Mouse (Mus musculus) MEL (cell line): ENCODE measurements around the gene Kif24. TPM values are rescaled to one million over a fixed set of nuclear protein-coding genes. Genes with fewer than 3 reads are reported as not detected.

Source experiments
- DNase-seq: peaks from one replicate; pipeline ENCODE4 v3.0.0; 2011; ENCODE audit warnings: low read depth, low spot score
- H3K27ac ChIP-seq: 2 replicates; pipeline ENCODE4 v1.5.1; 2012; ENCODE audit warnings: low read depth, mild to moderate bottlenecking, control low read depth, low read length, moderate library complexity; ENCODE audit not compliant: control insufficient read depth
- H3K27me3 ChIP-seq, 2 experiments: fragments of 150-350 bp in 1 of 2; sonication (generic) in 1 of 2; 2 replicates each; pipeline ENCODE4 v1.6.1; 2012; ENCODE audit warnings: low read length in 2 of 2, mild to moderate bottlenecking in 2 of 2, improper control_type of control experiment in 1 of 2, moderate library complexity in 1 of 2; ENCODE audit not compliant: insufficient read depth in 2 of 2, control insufficient read depth in 1 of 2
- H3K36me3 ChIP-seq, 2 experiments: 2 replicates each; pipeline ENCODE4 v1.6.1; 2012 to 2014; ENCODE audit warnings: low read length in 2 of 2, improper control_type of control experiment in 1 of 2, inconsistent platforms in 1 of 2, mild to moderate bottlenecking in 1 of 2; ENCODE audit not compliant: insufficient read depth in 2 of 2, control insufficient read depth in 1 of 2
- H3K4me1 ChIP-seq, 2 experiments: fragments of 150-350 bp in 1 of 2; sonication (generic) in 1 of 2; 2 replicates each; pipeline ENCODE4 v1.6.1; 2012; ENCODE audit warnings: low read length in 2 of 2, improper control_type of control experiment in 1 of 2, mild to moderate bottlenecking in 1 of 2; ENCODE audit not compliant: insufficient read depth in 2 of 2, control insufficient read depth in 1 of 2
- H3K4me3 ChIP-seq, 2 experiments: fragments of 150-350 bp in 1 of 2; sonication (generic) in 1 of 2; 2 replicates each; pipeline ENCODE4 v1.5.1; 2012; ENCODE audit warnings: low read depth in 2 of 2, low read length in 2 of 2, mild to moderate bottlenecking in 2 of 2, moderate library complexity in 2 of 2, control low read depth in 1 of 2, improper control_type of control experiment in 1 of 2; ENCODE audit not compliant: control insufficient read depth in 1 of 2, insufficient read depth in 1 of 2
- H3K79me2 ChIP-seq: 2 replicates; pipeline ENCODE4 v1.6.1; 2012; ENCODE audit warnings: mild to moderate bottlenecking, low read length, moderate library complexity; ENCODE audit not compliant: control insufficient read depth, poor library complexity, insufficient read depth
- H3K9ac ChIP-seq: 2 replicates; pipeline ENCODE4 v1.6.1; 2012; ENCODE audit warnings: low read depth, mild to moderate bottlenecking, control low read depth, low read length, moderate library complexity; ENCODE audit not compliant: control insufficient read depth, poor library complexity, severe bottlenecking
- H3K9me3 ChIP-seq: fragments of 150-350 bp; sonication (generic); replicated peaks from 2 replicates; pipeline ENCODE4 v1.6.1; 2012; ENCODE audit warnings: mild to moderate bottlenecking, low read length, improper control_type of control experiment, moderate library complexity; ENCODE audit not compliant: insufficient read depth
- BHLHE40 ChIP-seq: IDR thresholded peaks from 2 replicates; pipeline ENCODE4 v1.6.1; 2012; ENCODE audit warnings: low read depth, mild to moderate bottlenecking, inconsistent platforms, low read length, improper control_type of control experiment, borderline replicate concordance
- CHD1 ChIP-seq: IDR thresholded peaks from 2 replicates; pipeline ENCODE4 v1.6.1; 2012; ENCODE audit warnings: low read depth, mild to moderate bottlenecking, inconsistent platforms, low read length, improper control_type of control experiment
- CTCF ChIP-seq, 3 experiments: IDR thresholded peaks in 2 of 3; conservative IDR thresholded peaks in 1 of 3; 2 replicates each; pipeline ENCODE4 v1.5.1; 2011 to 2012; ENCODE audit warnings: low read length in 3 of 3, low read depth in 2 of 3, mild to moderate bottlenecking in 2 of 3, improper control_type of control experiment in 1 of 3, inconsistent platforms in 1 of 3, mixed read lengths in 1 of 3, moderate library complexity in 1 of 3; ENCODE audit not compliant: control insufficient read depth in 1 of 3, insufficient read depth in 1 of 3, poor library complexity in 1 of 3, severe bottlenecking in 1 of 3
- ELF1 ChIP-seq: IDR thresholded peaks from 2 replicates; pipeline ENCODE4 v1.6.1; 2014; ENCODE audit warnings: low read depth, mild to moderate bottlenecking, inconsistent platforms, low read length, improper control_type of control experiment, moderate library complexity
- ETS1 ChIP-seq: IDR thresholded peaks from 2 replicates; pipeline ENCODE4 v1.6.1; 2012; ENCODE audit warnings: low read depth, mild to moderate bottlenecking, inconsistent platforms, low read length, improper control_type of control experiment, moderate library complexity
- GATA1 ChIP-seq: IDR thresholded peaks from 2 replicates; pipeline ENCODE4 v1.6.1; 2011; ENCODE audit warnings: low read depth, low read length, improper control_type of control experiment
- HCFC1 ChIP-seq: IDR thresholded peaks from 2 replicates; pipeline ENCODE4 v1.6.1; 2012; ENCODE audit warnings: low read depth, mild to moderate bottlenecking, inconsistent platforms, low read length, improper control_type of control experiment, moderate library complexity
- JUND ChIP-seq: IDR thresholded peaks from 2 replicates; pipeline ENCODE4 v1.6.1; 2011; ENCODE audit warnings: low read depth, mild to moderate bottlenecking, improper control_type of control experiment, low read length
- KAT2A ChIP-seq: conservative IDR thresholded peaks from 2 replicates; pipeline ENCODE4 v1.6.1; 2012; ENCODE audit warnings: low read depth, low read length, improper control_type of control experiment, inconsistent platforms
- MAFK ChIP-seq: IDR thresholded peaks from 2 replicates; pipeline ENCODE4 v1.6.1; 2011; ENCODE audit warnings: low read depth, mild to moderate bottlenecking, low read length, improper control_type of control experiment, borderline replicate concordance
- MYB ChIP-seq: IDR thresholded peaks from 2 replicates; pipeline ENCODE4 v1.6.1; 2011; ENCODE audit warnings: mild to moderate bottlenecking, low read depth, low read length, improper control_type of control experiment
- MYC ChIP-seq: IDR thresholded peaks from 2 replicates; pipeline ENCODE4 v1.6.1; 2011; ENCODE audit warnings: low read depth, mild to moderate bottlenecking, low read length, improper control_type of control experiment, moderate library complexity
- NELFE ChIP-seq: IDR thresholded peaks from 2 replicates; pipeline ENCODE4 v1.6.1; 2011; ENCODE audit warnings: low read depth, low read length, improper control_type of control experiment
- NRF1 ChIP-seq: IDR thresholded peaks from 2 replicates; pipeline ENCODE4 v1.6.1; 2014; ENCODE audit warnings: low read depth, mild to moderate bottlenecking, inconsistent platforms, low read length, improper control_type of control experiment, moderate library complexity; ENCODE audit not compliant: poor library complexity, insufficient read depth, severe bottlenecking
- POLR2A ChIP-seq, 2 experiments: IDR thresholded peaks; 2 replicates each; pipeline ENCODE4 v1.6.1; 2011 to 2012; ENCODE audit warnings: low read length in 2 of 2, mild to moderate bottlenecking in 2 of 2, control low read depth in 1 of 2, improper control_type of control experiment in 1 of 2, low read depth in 1 of 2, moderate library complexity in 1 of 2; ENCODE audit not compliant: control insufficient read depth in 1 of 2, insufficient read depth in 1 of 2, poor library complexity in 1 of 2
- POLR2AphosphoS5 ChIP-seq: IDR thresholded peaks from 2 replicates; pipeline ENCODE4 v1.6.1; 2012; ENCODE audit warnings: low read depth, borderline replicate concordance, mild to moderate bottlenecking, inconsistent platforms, low read length, moderate library complexity, mixed read lengths
- RCOR1 ChIP-seq: IDR thresholded peaks from 2 replicates; pipeline ENCODE4 v1.6.1; 2012; ENCODE audit warnings: low read depth, mild to moderate bottlenecking, inconsistent platforms, low read length, improper control_type of control experiment
- SMC3 ChIP-seq: IDR thresholded peaks from 2 replicates; pipeline ENCODE4 v1.6.1; 2011; ENCODE audit warnings: low read depth, low read length, improper control_type of control experiment
- TBP ChIP-seq: IDR thresholded peaks from 2 replicates; pipeline ENCODE4 v1.8.0; 2011; ENCODE audit warnings: low read depth, low read length, improper control_type of control experiment
- TCF12 ChIP-seq: IDR thresholded peaks from 2 replicates; pipeline ENCODE4 v1.6.1; 2014; ENCODE audit warnings: low read depth, mild to moderate bottlenecking, inconsistent platforms, low read length, improper control_type of control experiment, moderate library complexity
- UBTF ChIP-seq: IDR thresholded peaks from 2 replicates; pipeline ENCODE4 v1.6.1; 2012; ENCODE audit warnings: low read depth, mild to moderate bottlenecking, inconsistent platforms, low read length, improper control_type of control experiment, moderate library complexity, borderline replicate concordance; ENCODE audit not compliant: insufficient read depth
- USF1 ChIP-seq: IDR thresholded peaks from 2 replicates; pipeline ENCODE4 v1.6.1; 2014; ENCODE audit warnings: low read depth, mild to moderate bottlenecking, inconsistent platforms, low read length, improper control_type of control experiment, moderate library complexity
- USF2 ChIP-seq, 2 experiments: IDR thresholded peaks; 2 replicates each; pipeline ENCODE4 v1.6.1; 2011 to 2012; ENCODE audit warnings: improper control_type of control experiment in 2 of 2, low read length in 2 of 2, borderline replicate concordance in 1 of 2, inconsistent platforms in 1 of 2, low read depth in 1 of 2, mild to moderate bottlenecking in 1 of 2; ENCODE audit not compliant: insufficient read depth in 1 of 2
- ZC3H11A ChIP-seq: IDR thresholded peaks from 2 replicates; pipeline ENCODE4 v1.6.1; 2012; ENCODE audit warnings: low read depth, mild to moderate bottlenecking, inconsistent platforms, low read length, improper control_type of control experiment
- ZKSCAN1 ChIP-seq: IDR thresholded peaks from 2 replicates; pipeline ENCODE4 v1.6.1; 2012; ENCODE audit warnings: low read depth, mild to moderate bottlenecking, inconsistent platforms, low read length, improper control_type of control experiment, moderate library complexity
- ZMIZ1 ChIP-seq: IDR thresholded peaks from 2 replicates; pipeline ENCODE4 v1.6.1; 2012; ENCODE audit warnings: low read depth, mild to moderate bottlenecking, inconsistent platforms, low read length, improper control_type of control experiment, moderate library complexity
- ZNF384 ChIP-seq: IDR thresholded peaks from 2 replicates; pipeline ENCODE4 v1.6.1; 2012; ENCODE audit warnings: low read depth, mild to moderate bottlenecking, inconsistent platforms, low read length, improper control_type of control experiment
- polyA plus RNA-seq, 2 experiments: library from polyadenylated mRNA; stranded (reverse) in 1 of 2; unstranded in 1 of 2; fragments of >175 nt in 1 of 2; fragments of >200 nt in 1 of 2; gene quantifications; 2 replicates each; pipeline versions ENCODE4 v1.2.1 to v1.2.4; 2012; ENCODE audit warnings: low replicate concordance in 2 of 2, low read depth in 1 of 2; ENCODE audit not compliant: insufficient read length in 2 of 2, insufficient read depth in 1 of 2, missing spikeins in 1 of 2
- total RNA-seq: library from RNA; depleted of rRNA; stranded (reverse); fragments of 300-350 nt; gene quantifications from 2 replicates; pipeline ENCODE4 v1.2.3, GENCODE M21; 2012

Gene Kif24
- total and polyA plus RNA-seq, 3 experiments = 11.6 to 13.2 TPM; not detected in 1

DNA sequence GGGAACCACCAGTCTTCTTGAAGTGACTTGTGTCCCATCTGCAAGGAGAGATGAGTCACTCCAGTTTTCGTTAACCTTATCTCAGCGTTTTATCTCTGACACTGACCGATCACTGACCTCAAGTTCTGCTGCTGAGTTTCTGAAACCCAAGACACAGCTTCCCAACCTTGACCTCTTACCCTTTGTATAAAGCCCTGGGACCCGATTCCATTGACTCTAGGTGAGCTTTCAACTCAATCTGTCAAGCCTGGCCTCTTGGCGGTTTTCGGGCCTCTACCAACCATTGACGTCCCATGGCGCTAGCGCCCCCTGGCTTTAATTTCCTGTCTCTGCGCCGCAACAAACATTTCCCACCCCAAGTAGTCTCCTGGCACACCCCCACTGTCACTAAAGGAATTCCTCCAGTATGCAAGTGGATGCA is 40.5 kb upstream of the Kif24 start (continued):
- TF ChIP-seq MYB = peak; percentile 65; the same call in 1 of the 2 replicates

GRCm38 (mm10) chr4:41504325-41504724 is 39.6 kb upstream of the Kif24 start:
- TF ChIP-seq GATA1 (no peak), USF2 (IDR thresholded peaks at IDR 0.05; ENCODE audit: borderline replicate concordance in 1 of 2, insufficient read depth in 1 of 2, low read depth in 1 of 2, low read length in 2 of 2) (no peak), ETS1 (no peak), SMC3 (0 out of 2 replicates have a peak, but pooled peaks have one; percentile 9), MYB (no peak), MAFK (no peak), MYC (no peak), HCFC1 (peak; percentile 30; the same call in 1 of the 2 replicates), USF1 (no peak), ZKSCAN1 (no peak), ZNF384 (no peak), CTCF (IDR thresholded peaks at IDR 0.05 in 2 of 3, conservative IDR thresholded peaks at IDR 0.05 in 1 of 3; ENCODE audit: control insufficient read depth in 1 of 3, insufficient read depth in 1 of 3, low read depth in 2 of 3, low read length in 3 of 3, poor library complexity in 1 of 3, severe bottlenecking in 1 of 3) (peak in 1 of 3 experiments; percentile 55; a peak in 3 of 6 replicates)
- Histone ChIP-seq H3K36me3 (peaks cover 0 to 19% of the 10 kb centered on the region in 2 experiments; a peak in 2 of 4 replicates), H3K4me1 (peaks cover 4 to 34% of the 10 kb centered on the region in 2 experiments; a peak in 3 of 4 replicates), H3K27me3 (no peaks in the 10 kb centered on the region), H3K79me2 (no peaks in the 10 kb centered on the region), H3K27ac (peak overlapping the region; percentile 83), H3K9ac (no peak overlapping the region), H3K4me3 (no peak overlapping the region), H3K9me3 (no peaks in the 10 kb centered on the region)
- DNase-seq = peak; percentile 63

GRCm38 (mm10) chr4:41502986-41503412 is 38.3 kb upstream of the Kif24 start, which contains the start of gene AI464131:
Gene AI464131, minus strand, starts transcription at chr4:41503076.
- no peak within 1 kb of the TSS for H3K27ac ChIP-seq
- no peaks in the 10 kb centered on the region for H3K27me3 ChIP-seq
- no peaks in the 10 kb centered on the region for H3K79me2 ChIP-seq
- no peaks in the 10 kb centered on the region for H3K9me3 ChIP-seq
- peak; percentile 98 for DNase-seq
- peak within 1 kb of the TSS; percentile 60 to 88 for H3K4me3 ChIP-seq
- H3K36me3 ChIP-seq = peaks cover 0 to 19% of the 10 kb centered on the region in 2 experiments; a peak in 2 of 4 replicates
- H3K9ac ChIP-seq = peak within 1 kb of the TSS; percentile 58
- peaks cover 4 to 34% of the 10 kb centered on the region in 2 experiments; a peak in 3 of 4 replicates for H3K4me1 ChIP-seq
- TF ChIP-seq RCOR1 = no peak
- TF ChIP-seq ZC3H11A = no peak
- peak; percentile 68; the same call in 1 of the 2 replicates for TF ChIP-seq KAT2A
- TF ChIP-seq CTCF (IDR thresholded peaks at IDR 0.05 in 2 of 3, conservative IDR thresholded peaks at IDR 0.05 in 1 of 3; ENCODE audit: control insufficient read depth in 1 of 3, insufficient read depth in 1 of 3, low read depth in 2 of 3, low read length in 3 of 3, poor library complexity in 1 of 3, severe bottlenecking in 1 of 3) = no peak
- TF ChIP-seq TCF12 = no peak
- no peak for TF ChIP-seq BHLHE40
- TF ChIP-seq MAFK = no peak
- TF ChIP-seq MYC = no peak; the same call in 1 of the 2 replicates
- TF ChIP-seq NELFE = no peak
- peak; percentile 54; the same call in 1 of the 2 replicates for TF ChIP-seq NRF1
- no peak for TF ChIP-seq TBP
- TF ChIP-seq CHD1 = no peak
- TF ChIP-seq ELF1 = peak; percentile 57; the same call in 1 of the 2 replicates
- no peak for TF ChIP-seq UBTF
- TF ChIP-seq ZMIZ1 = no peak
- no peak for TF ChIP-seq SMC3
- TF ChIP-seq USF1 = no peak
- TF ChIP-seq POLR2AphosphoS5 = no peak
- peak in 1 of 2 experiments; percentile 35; a peak in 1 of 4 replicates for TF ChIP-seq POLR2A (IDR thresholded peaks at IDR 0.05; ENCODE audit: control insufficient read depth in 1 of 2, insufficient read depth in 1 of 2, low read depth in 1 of 2, low read length in 2 of 2, poor library complexity in 1 of 2)
- no peak for TF ChIP-seq JUND
